Mouse (Mus musculus): ENCODE results near the gene Olfr309. TPM values are rescaled to one million over a fixed set of nuclear protein-coding genes. Genes with fewer than 3 reads are reported as not detected.
"Not testable (repeated sequence)": the region's sequence is repeated elsewhere in the genome, so short reads cannot be mapped to it uniquely, and the experiment has no call there.

Olfr309 gene
- not detected in 2 replicates for polyA plus RNA-seq (2014; fragmentation: Nextera tagmentation; extraction: Ambion mirVana)

GRCm38 (mm10) chr7:86313608-86314007 is at the start of gene Olfr309:
Gene Olfr309, minus strand, starts transcription at chr7:86313708.
- no peaks in the 10 kb centered on the region for H3K4me1 ChIP-seq (ENCODE audit: control insufficient read depth, insufficient read depth, low read length)
- WGBS, result 72% methylated on average over 2 of the region's 2 CpGs
- H3K9ac ChIP-seq (replicated peaks; ENCODE audit: low read length), result no peak within 1 kb of the TSS
- H3K36me3 ChIP-seq (replicated peaks; ENCODE audit: control insufficient read depth, insufficient read depth, low read depth, low read length), result no peaks in the 10 kb centered on the region
- no peaks in the 10 kb centered on the region for H3K27me3 ChIP-seq (ENCODE audit: control insufficient read depth, insufficient read depth, low read length)
- no peak within 1 kb of the TSS for H3K27ac ChIP-seq (replicated peaks; ENCODE audit: low read depth, low read length)
- no peak within 1 kb of the TSS for H3K4me2 ChIP-seq (ENCODE audit: low read depth, low read length)
- ATAC-seq (replicated peaks; ENCODE audit: insufficient number of reproducible peaks, low FRiP score, low TSS enrichment, low read depth), result no peak
- H3K9me3 ChIP-seq (replicated peaks; ENCODE audit: control insufficient read depth, low read length), result no peaks in the 10 kb centered on the region
- H3K4me3 ChIP-seq (ENCODE audit: low read depth, low read length), result no peak within 1 kb of the TSS
- DNase-seq (ENCODE audit: low spot score), result no peak

DNA sequence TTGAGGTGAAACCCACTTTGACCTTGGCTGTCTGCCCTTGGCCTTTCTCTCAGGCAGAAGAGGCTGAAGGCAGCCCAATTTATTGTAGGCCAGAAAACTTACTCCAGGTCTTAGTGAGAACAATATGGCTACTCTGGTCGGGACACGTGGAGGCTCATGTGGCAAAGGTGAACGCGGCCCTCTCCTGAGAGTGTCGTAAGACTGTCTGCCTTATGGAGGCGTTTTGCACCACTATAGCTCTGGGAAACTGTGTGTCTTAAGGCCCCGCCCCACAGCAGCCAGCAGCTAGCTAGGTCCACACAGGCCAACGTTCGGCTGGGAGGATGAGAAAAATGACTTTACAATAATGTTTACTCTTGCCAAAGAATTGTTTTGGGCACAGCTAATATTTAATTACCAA is 32.8 kb upstream of the Olfr309 start:
- H3K9me3 ChIP-seq (replicated peaks; ENCODE audit: control insufficient read depth, low read length); H3K4me1 ChIP-seq (ENCODE audit: control insufficient read depth, insufficient read depth, low read length); ATAC-seq (replicated peaks; ENCODE audit: insufficient number of reproducible peaks, low FRiP score, low TSS enrichment, low read depth); H3K9ac ChIP-seq (replicated peaks; ENCODE audit: low read length); H3K4me3 ChIP-seq (ENCODE audit: low read depth, low read length); H3K27ac ChIP-seq (replicated peaks; ENCODE audit: low read depth, low read length); H3K4me2 ChIP-seq (ENCODE audit: low read depth, low read length); H3K36me3 ChIP-seq (replicated peaks; ENCODE audit: control insufficient read depth, insufficient read depth, low read depth, low read length); DNase-seq (ENCODE audit: low spot score); H3K27me3 ChIP-seq (ENCODE audit: control insufficient read depth, insufficient read depth, low read length): not testable (repeated sequence)
- 91% methylated on average over 9 of the region's 9 CpGs for WGBS

GRCm38 (mm10) chr7:86344253-86344652 is 30.7 kb upstream of the Olfr309 start:
- no peaks in the 10 kb centered on the region for H3K4me1 ChIP-seq (ENCODE audit: control insufficient read depth, insufficient read depth, low read length)
- H3K4me2 ChIP-seq (ENCODE audit: low read depth, low read length), result no peak overlapping the region
- H3K27ac ChIP-seq (replicated peaks; ENCODE audit: low read depth, low read length), result no peak overlapping the region
- DNase-seq (ENCODE audit: low spot score), result no peak
- H3K4me3 ChIP-seq (ENCODE audit: low read depth, low read length), result no peak overlapping the region
- WGBS, result 70% methylated on average over 3 of the region's 3 CpGs
- no peak for ATAC-seq (replicated peaks; ENCODE audit: insufficient number of reproducible peaks, low FRiP score, low TSS enrichment, low read depth)
- H3K27me3 ChIP-seq (ENCODE audit: control insufficient read depth, insufficient read depth, low read length), result no peaks in the 10 kb centered on the region
- no peak overlapping the region for H3K9ac ChIP-seq (replicated peaks; ENCODE audit: low read length)
- H3K36me3 ChIP-seq (replicated peaks; ENCODE audit: control insufficient read depth, insufficient read depth, low read depth, low read length), result no peaks in the 10 kb centered on the region
- H3K9me3 ChIP-seq (replicated peaks; ENCODE audit: control insufficient read depth, low read length), result no peaks in the 10 kb centered on the region

GRCm38 (mm10) chr7:86342881-86343565 is 29.5 kb upstream of the Olfr309 start:
- no peak overlapping the region for H3K9ac ChIP-seq (replicated peaks; ENCODE audit: low read length)
- no peaks in the 10 kb centered on the region for H3K9me3 ChIP-seq (replicated peaks; ENCODE audit: control insufficient read depth, low read length)
- ATAC-seq (replicated peaks; ENCODE audit: insufficient number of reproducible peaks, low FRiP score, low TSS enrichment, low read depth), result no peak
- DNase-seq (ENCODE audit: low spot score), result no peak
- H3K27me3 ChIP-seq (ENCODE audit: control insufficient read depth, insufficient read depth, low read length), result no peaks in the 10 kb centered on the region
- H3K36me3 ChIP-seq (replicated peaks; ENCODE audit: control insufficient read depth, insufficient read depth, low read depth, low read length), result no peaks in the 10 kb centered on the region
- H3K27ac ChIP-seq (replicated peaks; ENCODE audit: low read depth, low read length), result no peak overlapping the region
- no peak overlapping the region for H3K4me3 ChIP-seq (ENCODE audit: low read depth, low read length)
- 75% methylated on average over 14 of the region's 14 CpGs for WGBS
- no peak overlapping the region for H3K4me2 ChIP-seq (ENCODE audit: low read depth, low read length)
- no peaks in the 10 kb centered on the region for H3K4me1 ChIP-seq (ENCODE audit: control insufficient read depth, insufficient read depth, low read length)

GRCm38 (mm10) chr7:86337486-86337885 is 24.0 kb upstream of the Olfr309 start, which contains the start of gene Olfr307:
Gene Olfr307, minus strand, starts transcription at chr7:86337586.
- 78% methylated on average over 1 of the region's 1 CpGs for WGBS

GRCm38 (mm10) chr7:86325530-86325929 is 12.0 kb upstream of the Olfr309 start, which contains the start of gene Olfr308:
Gene Olfr308, minus strand, starts transcription at chr7:86325630.
- Histone ChIP-seq H3K9ac (replicated peaks; ENCODE audit: low read length) (no peak within 1 kb of the TSS), H3K4me3 (ENCODE audit: low read depth, low read length) (no peak within 1 kb of the TSS), H3K36me3 (replicated peaks; ENCODE audit: control insufficient read depth, insufficient read depth, low read depth, low read length) (no peaks in the 10 kb centered on the region), H3K27me3 (ENCODE audit: control insufficient read depth, insufficient read depth, low read length) (no peaks in the 10 kb centered on the region), H3K9me3 (replicated peaks; ENCODE audit: control insufficient read depth, low read length) (no peaks in the 10 kb centered on the region), H3K27ac (replicated peaks; ENCODE audit: low read depth, low read length) (no peak within 1 kb of the TSS), H3K4me1 (ENCODE audit: control insufficient read depth, insufficient read depth, low read length) (no peaks in the 10 kb centered on the region), H3K4me2 (ENCODE audit: low read depth, low read length) (no peak within 1 kb of the TSS)
- no peak for ATAC-seq (replicated peaks; ENCODE audit: insufficient number of reproducible peaks, low FRiP score, low TSS enrichment, low read depth)
- DNase-seq (ENCODE audit: low spot score), result no peak

More at GRCm38 (mm10) chr7:86337486-86337885, 24.0 kb upstream of the Olfr309 start, which contains the start of gene Olfr307:
- Histone ChIP-seq H3K36me3 (replicated peaks; ENCODE audit: control insufficient read depth, insufficient read depth, low read depth, low read length) (no peaks in the 10 kb centered on the region), H3K27me3 (ENCODE audit: control insufficient read depth, insufficient read depth, low read length) (no peaks in the 10 kb centered on the region), H3K4me1 (ENCODE audit: control insufficient read depth, insufficient read depth, low read length) (no peaks in the 10 kb centered on the region), H3K27ac (replicated peaks; ENCODE audit: low read depth, low read length) (no peak within 1 kb of the TSS), H3K4me2 (ENCODE audit: low read depth, low read length) (no peak within 1 kb of the TSS), H3K9ac (replicated peaks; ENCODE audit: low read length) (no peak within 1 kb of the TSS), H3K4me3 (ENCODE audit: low read depth, low read length) (no peak within 1 kb of the TSS), H3K9me3 (replicated peaks; ENCODE audit: control insufficient read depth, low read length) (no peaks in the 10 kb centered on the region)
- no peak for ATAC-seq (replicated peaks; ENCODE audit: insufficient number of reproducible peaks, low FRiP score, low TSS enrichment, low read depth)
- DNase-seq (ENCODE audit: low spot score), result no peak

GRCm38 (mm10) chr7:86321323-86321722 is 7.8 kb upstream of the Olfr309 start:
- no peaks in the 10 kb centered on the region for H3K4me1 ChIP-seq (ENCODE audit: control insufficient read depth, insufficient read depth, low read length)
- H3K9me3 ChIP-seq (replicated peaks; ENCODE audit: control insufficient read depth, low read length), result no peaks in the 10 kb centered on the region
- no peak for ATAC-seq (replicated peaks; ENCODE audit: insufficient number of reproducible peaks, low FRiP score, low TSS enrichment, low read depth)
- no peak overlapping the region for H3K4me3 ChIP-seq (ENCODE audit: low read depth, low read length)
- no peak overlapping the region for H3K4me2 ChIP-seq (ENCODE audit: low read depth, low read length)
- DNase-seq (ENCODE audit: low spot score), result no peak
- H3K9ac ChIP-seq (replicated peaks; ENCODE audit: low read length), result no peak overlapping the region
- no peaks in the 10 kb centered on the region for H3K36me3 ChIP-seq (replicated peaks; ENCODE audit: control insufficient read depth, insufficient read depth, low read depth, low read length)
- no peaks in the 10 kb centered on the region for H3K27me3 ChIP-seq (ENCODE audit: control insufficient read depth, insufficient read depth, low read length)
- H3K27ac ChIP-seq (replicated peaks; ENCODE audit: low read depth, low read length), result no peak overlapping the region
- WGBS, result 92% methylated on average over 2 of the region's 2 CpGs

- Histone ChIP-seq H3K4me3 (ENCODE audit: low read depth, low read length) (no peak within 1 kb of the TSS), H3K4me1 (ENCODE audit: control insufficient read depth, insufficient read depth, low read length) (no peaks in the 10 kb centered on the region), H3K27me3 (ENCODE audit: control insufficient read depth, insufficient read depth, low read length) (no peaks in the 10 kb centered on the region), H3K9me3 (replicated peaks; ENCODE audit: control insufficient read depth, low read length) (no peaks in the 10 kb centered on the region), H3K9ac (replicated peaks; ENCODE audit: low read length) (no peak within 1 kb of the TSS), H3K27ac (replicated peaks; ENCODE audit: low read depth, low read length) (no peak within 1 kb of the TSS), H3K36me3 (replicated peaks; ENCODE audit: control insufficient read depth, insufficient read depth, low read depth, low read length) (no peaks in the 10 kb centered on the region), H3K4me2 (ENCODE audit: low read depth, low read length) (no peak within 1 kb of the TSS)
- 84% methylated on average over 1 of the region's 1 CpGs for WGBS
- no peak for ATAC-seq (replicated peaks; ENCODE audit: insufficient number of reproducible peaks, low FRiP score, low TSS enrichment, low read depth)
- DNase-seq (ENCODE audit: low spot score), result no peak
Observed at GRCm38 (mm10) chr7:86277072-86277471, 36.4 kb downstream of the Olfr309 start, which contains the start of gene Olfr310. Gene Olfr310, minus strand, starts transcription at chr7:86277172.
